Mouse (Mus musculus) MN1 (cell line): ENCODE measurements around the gene Srek1.

Source experiments
- DNase-seq: peaks from one replicate; pipeline ENCODE4 v3.0.0-alpha.2; 2016; ENCODE audit warnings: low spot score

The Srek1 gene

GRCm38 (mm10) chr13:103774119-103774757 is at the start of gene Srek1:
Srek1 (minus strand) TSS chr13:103774608.
- peak; percentile 95 for DNase-seq

DNA sequence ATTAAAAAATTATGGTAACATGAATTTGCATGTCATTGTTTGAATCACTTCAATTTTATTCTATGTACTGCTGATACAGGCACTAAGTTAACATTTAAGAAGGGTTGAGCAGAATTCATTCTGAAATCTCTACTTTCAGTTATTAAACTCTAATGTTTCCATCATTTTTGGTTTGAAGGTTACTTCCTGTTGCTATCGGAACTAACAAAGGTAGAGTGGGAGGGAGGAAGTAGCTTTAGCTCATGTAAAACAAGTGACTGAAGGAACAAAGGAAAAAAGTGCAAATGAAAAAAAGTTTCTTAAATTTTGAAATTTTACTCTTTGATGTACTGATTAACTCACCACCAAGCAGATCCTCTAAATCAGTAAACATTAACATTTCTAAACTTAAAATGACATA is 47.9 kb upstream of the Srek1 start:
- DNase-seq: no peak

- no peak for DNase-seq
Measured at GRCm38 (mm10) chr13:103819377-103819776, 45.0 kb upstream of the Srek1 start.

- no peak for DNase-seq
Measured at GRCm38 (mm10) chr13:103817935-103818334, 43.5 kb upstream of the Srek1 start.

- DNase-seq: no peak
Measured at GRCm38 (mm10) chr13:103807464-103807863, 33.1 kb upstream of the Srek1 start.

GRCm38 (mm10) chr13:103806210-103806851 is 31.9 kb upstream of the Srek1 start:
- no peak for DNase-seq

DNA sequence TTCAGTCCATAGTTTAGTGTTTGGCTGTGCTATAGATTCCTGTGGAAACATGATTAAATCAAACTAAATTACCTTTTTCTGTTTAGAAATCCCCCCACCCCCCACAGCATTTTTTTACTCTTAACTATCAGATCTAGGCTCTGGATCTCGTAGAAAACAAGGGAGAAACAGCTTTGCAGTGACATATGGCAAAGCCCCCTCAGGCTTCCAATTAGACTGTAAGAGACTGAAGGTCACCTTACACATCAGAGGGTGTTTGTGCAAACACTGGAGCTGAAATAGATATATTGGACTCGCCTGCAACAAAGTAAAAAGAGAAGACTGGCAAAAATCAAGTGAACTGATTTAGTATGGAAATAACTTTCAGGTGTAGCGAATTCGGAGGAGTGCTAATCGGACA is 29.3 kb upstream of the Srek1 start:
- no peak for DNase-seq

- no peak for DNase-seq
Measured at GRCm38 (mm10) chr13:103801021-103801420, 26.6 kb upstream of the Srek1 start.

- DNase-seq: no peak
Measured at GRCm38 (mm10) chr13:103794688-103795543, 20.5 kb upstream of the Srek1 start.

DNA sequence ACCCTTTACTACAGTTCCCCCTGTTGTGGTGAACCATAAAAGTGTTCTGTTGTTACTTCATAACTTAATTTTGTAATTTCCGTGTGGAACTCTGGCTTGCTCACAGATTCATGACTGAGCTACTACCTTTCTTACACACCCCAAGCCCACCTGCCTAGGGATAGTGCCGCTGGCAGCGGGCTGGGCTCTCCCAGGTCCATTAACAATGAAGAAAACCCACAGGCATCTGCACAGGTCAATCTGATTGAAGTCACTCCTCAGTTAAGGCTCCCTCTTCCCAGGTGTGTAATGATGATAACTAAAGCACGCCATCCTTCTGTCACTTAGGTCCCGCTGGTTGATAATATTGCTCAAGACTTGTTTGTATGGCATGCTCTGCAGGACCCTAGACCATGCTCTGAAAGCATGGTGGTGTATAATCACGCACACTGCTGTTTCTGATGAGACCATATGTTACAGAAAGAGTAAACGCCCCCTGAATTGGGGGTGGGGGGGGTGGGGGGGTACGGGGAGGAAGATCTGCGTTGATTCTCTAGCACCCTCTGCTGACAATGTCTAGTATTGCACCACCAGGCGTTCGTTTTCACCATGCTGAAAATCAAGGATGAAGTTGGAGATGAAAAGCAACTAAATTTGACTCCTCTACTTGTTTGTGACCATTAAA is 5.6 kb upstream of the Srek1 start:
- DNase-seq: peak; percentile 50

DNA sequence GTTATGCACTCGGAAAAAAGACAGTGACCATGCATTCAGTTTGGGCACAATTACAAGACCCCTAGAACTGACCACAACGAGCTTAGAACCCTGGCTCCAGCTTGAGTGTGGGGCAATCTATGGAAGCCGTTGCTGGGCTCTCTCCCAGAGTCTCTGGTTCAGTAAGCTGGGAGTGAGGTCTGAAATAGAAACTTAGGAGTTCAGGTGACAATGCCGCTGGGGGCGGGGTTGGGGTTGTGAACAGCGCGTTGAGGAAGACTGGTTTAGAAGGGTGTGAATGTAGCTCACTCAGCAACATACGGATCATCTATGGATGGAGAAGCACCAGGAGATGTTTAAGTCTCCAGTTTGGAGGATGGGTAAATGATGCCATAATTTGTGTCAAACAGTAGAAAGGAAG is 2.7 kb upstream of the Srek1 start:
- DNase-seq: no peak

DNA sequence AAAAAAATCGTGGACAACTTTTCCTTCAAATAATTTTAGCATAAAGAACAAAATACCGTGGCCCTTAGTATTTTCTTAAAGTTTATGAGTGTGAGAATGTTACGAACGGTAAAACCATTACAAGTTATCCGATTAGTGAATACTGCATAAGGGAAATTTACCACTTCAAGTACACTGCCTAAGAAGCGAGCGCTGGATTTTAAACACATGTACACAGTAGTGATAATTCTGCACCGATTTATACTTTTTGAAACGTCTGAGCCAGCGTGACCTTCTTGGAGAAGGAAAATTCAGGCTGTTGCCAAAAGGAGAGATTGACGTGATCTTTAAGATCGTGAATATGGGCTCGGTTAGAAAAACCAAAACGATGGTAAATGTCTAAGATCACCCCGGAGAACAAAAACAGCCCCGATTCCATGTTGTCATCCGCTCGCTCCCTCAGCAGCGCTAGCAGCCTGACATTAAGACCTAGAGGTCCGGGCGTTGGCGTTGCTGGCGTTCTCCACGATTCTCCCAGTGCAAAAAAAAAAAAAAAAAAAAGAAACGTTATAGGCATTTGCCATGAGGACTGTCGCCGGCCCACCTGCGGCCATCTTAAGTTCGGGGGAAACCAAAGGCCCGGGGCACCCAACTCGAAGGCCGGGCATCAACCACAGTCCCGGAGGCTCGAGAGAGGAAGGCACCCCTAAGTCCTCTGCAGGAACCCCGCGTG is 845 bp downstream of the Srek1 start:
- DNase-seq: peak; percentile 90

DNA sequence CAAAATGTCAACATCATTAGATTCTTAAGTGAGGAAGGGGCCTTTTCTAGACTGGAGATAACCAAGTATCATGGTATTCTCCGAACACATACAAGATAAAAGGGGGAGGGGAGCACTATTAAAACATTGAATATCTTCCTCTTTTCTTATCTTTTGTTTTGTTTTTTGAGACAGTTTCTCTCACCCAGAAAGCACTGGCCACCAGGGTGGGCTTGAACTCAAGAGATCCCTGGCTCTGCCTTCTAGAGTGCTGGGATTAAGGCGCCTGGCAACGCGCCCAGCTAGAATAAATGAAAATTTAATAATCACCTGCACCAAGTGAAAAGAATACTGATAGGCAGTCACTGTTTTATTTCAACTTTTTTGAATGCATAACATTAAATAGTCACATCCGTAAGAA is 1.5 kb downstream of the Srek1 start:
- peak; percentile 61 for DNase-seq

DNA sequence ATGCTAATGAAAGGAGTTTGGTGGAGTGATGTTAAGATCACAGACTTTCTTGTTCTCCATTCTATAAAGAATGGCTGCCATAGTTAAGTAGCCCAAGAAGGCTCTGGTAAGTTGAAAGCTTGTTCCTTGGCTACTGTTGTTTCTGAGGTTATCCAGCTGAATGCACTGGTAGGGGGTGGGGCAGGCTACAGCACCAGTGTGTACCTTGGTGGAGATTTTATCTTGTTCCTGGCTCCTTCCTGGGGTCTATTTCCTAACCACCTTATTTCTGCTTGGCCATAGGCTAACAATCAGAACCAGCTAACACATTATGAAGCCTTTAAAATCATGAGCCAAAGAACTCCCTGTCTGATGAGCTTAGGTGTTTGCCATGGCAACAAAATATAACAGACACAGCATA is 3.6 kb downstream of the Srek1 start:
- DNase-seq: no peak

DNA sequence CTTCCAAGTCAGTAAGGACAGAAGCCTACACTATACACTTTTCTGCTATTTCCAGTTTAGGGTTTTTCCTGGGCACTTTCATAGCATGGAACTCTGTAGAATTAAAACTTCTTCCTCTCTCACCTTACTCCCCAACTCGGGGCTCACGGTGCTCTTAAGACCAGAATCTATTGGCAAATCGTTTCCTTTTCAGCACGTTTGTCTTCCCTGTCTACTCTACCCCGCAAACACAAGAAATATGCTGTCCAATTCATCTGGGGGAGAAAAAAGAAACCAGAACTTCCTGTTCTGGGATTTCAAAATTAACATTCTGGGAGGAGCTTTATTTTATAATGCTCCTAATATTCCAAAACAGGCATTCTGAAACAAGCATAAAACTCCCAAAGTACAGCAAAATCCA is 6.5 kb downstream of the Srek1 start:
- no peak for DNase-seq

- no peak for DNase-seq
Measured at GRCm38 (mm10) chr13:103763640-103764039, 10.8 kb downstream of the Srek1 start.

GRCm38 (mm10) chr13:103761971-103762370 is 12.4 kb downstream of the Srek1 start:
- no peak for DNase-seq

GRCm38 (mm10) chr13:103751421-103751820 is 23.0 kb downstream of the Srek1 start:
- peak; percentile 64 for DNase-seq

DNA sequence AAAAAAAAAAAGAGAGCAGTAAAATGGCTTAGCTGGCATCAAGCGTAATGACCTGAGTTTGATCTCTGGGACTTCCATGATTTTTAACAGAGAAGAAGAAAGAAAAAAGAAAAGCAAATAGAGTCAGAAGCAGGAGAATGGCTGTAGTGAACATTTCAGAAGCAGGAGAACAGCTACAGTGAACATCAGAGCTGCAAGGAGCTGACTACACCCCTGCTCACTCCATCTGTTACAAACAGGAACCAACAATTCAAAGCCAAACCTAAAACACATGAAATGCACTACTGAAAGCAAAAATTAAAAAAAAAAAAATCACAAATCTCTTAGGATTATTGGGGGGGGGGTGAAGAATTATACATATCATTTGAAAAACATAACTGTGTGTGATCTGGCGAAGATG is 28.7 kb downstream of the Srek1 start:
- DNase-seq: no peak

DNA sequence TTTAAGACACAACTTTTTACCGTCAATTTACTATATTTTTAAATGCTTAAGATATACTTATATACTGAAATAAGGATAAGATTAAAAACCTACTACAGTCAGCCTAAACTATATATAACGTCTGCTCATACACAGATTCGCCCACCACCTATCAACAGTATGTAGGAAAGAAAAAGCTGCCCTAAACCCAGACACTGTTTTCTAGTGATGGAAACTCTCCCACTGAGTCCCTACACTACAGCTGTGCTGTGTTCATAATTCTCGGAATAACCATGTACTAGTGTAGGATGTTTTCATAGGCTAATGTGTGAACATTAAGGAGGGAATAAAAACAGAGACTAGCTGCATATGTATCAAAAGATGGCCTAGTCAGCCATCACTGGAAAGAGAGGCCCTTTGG is 29.2 kb downstream of the Srek1 start:
- DNase-seq: no peak

- no peak for DNase-seq
Measured at GRCm38 (mm10) chr13:103735330-103736007, 38.9 kb downstream of the Srek1 start.
